Mouse (Mus musculus) embryonic facial prominence, embryonic 12.5 days (tissue): Measurements from ENCODE around the gene Msi2. TPM values are rescaled to one million over a fixed set of nuclear protein-coding genes. Genes with fewer than 3 reads are reported as not detected.

Source experiments
- ATAC-seq: fragments of 200-750 bp; cut with Nextera tagmentation; 2 replicates; pipeline ENCODE4 v1.8.0; 2017; ENCODE audit not compliant: insufficient number of reproducible peaks, insufficient read depth, low FRiP score, low TSS enrichment
- H3K27ac ChIP-seq: fragments of 300-500 bp; sonication (generic); 2 replicates; pipeline ENCODE4 v1.5.1; 2016; ENCODE audit warnings: mild to moderate bottlenecking
- H3K27me3 ChIP-seq: fragments of 300-500 bp; sonication (generic); 2 replicates; pipeline ENCODE4 v1.6.1; 2016; ENCODE audit warnings: mild to moderate bottlenecking, moderate library complexity
- H3K36me3 ChIP-seq: fragments of 300-500 bp; sonication (generic); 2 replicates; pipeline ENCODE4 v1.6.1; 2016; ENCODE audit warnings: mild to moderate bottlenecking
- H3K4me1 ChIP-seq: fragments of 300-500 bp; sonication (generic); 2 replicates; pipeline ENCODE4 v1.6.1; 2016
- H3K4me2 ChIP-seq: fragments of 300-500 bp; sonication (generic); replicated peaks from 2 replicates; pipeline ENCODE4 v1.6.1; 2016; ENCODE audit warnings: mild to moderate bottlenecking, moderate library complexity
- H3K4me3 ChIP-seq: fragments of 300-500 bp; sonication (generic); 2 replicates; pipeline ENCODE4 v1.5.1; 2016; ENCODE audit warnings: mild to moderate bottlenecking
- H3K9ac ChIP-seq: fragments of 300-500 bp; sonication (generic); 2 replicates; pipeline ENCODE4 v1.6.1; 2016; ENCODE audit warnings: mild to moderate bottlenecking, moderate library complexity
- H3K9me3 ChIP-seq: fragments of 300-500 bp; sonication (generic); 2 replicates; pipeline ENCODE4 v1.6.1; 2016; ENCODE audit warnings: mild to moderate bottlenecking, moderate library complexity
- WGBS: fragments of 180-500 bp; shearing (Covaris S2); methylation state at CpG from one replicate; pipeline ENCODE4 v1.1.7; 2016; 5-methylcytosine and 5-hydroxymethylcytosine counted together
- polyA plus RNA-seq: library from polyadenylated mRNA; unstranded; fragments of >200 nt; fragmentation: Nextera tagmentation; extraction: Ambion mirVana; gene quantifications from 2 replicates; pipeline ENCODE4 v1.2.1, GENCODE M21; 2016

The Msi2 gene
- polyA plus RNA-seq, 1 experiment from 2014 or later: 22.0 TPM

DNA sequence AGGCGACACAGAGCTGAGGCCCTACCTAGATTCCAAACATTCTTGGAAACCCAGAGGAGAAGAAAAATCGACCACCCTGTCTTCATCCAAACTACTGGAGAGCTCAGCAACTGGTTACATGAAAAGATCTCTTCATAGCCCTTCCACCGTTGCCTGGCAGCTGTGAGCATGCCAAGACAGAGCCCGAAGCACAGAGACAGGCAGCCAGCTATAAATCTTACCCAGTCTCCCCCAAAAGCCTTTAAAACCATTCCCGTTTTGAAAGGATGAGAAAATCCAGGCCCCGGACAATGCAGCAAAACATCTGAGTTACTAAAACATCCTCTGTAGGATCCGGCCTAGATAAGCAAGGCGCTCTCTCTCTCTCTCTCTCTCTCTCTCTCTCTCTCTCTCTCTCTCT lies 124.3 kb downstream of the Msi2 start:
- H3K36me3 ChIP-seq: peaks cover 11% of the 10 kb centered on the region
- no peaks in the 10 kb centered on the region for H3K9me3 ChIP-seq
- H3K27me3 ChIP-seq: no peaks in the 10 kb centered on the region
- peak overlapping the region; percentile 20; the same call in 1 of the 2 replicates for H3K27ac ChIP-seq
- ATAC-seq: no peak
- 22% methylated on average over 8 of the region's 8 CpGs for WGBS
- no peak overlapping the region for H3K4me3 ChIP-seq
- peaks cover 39% of the 10 kb centered on the region for H3K4me1 ChIP-seq
- H3K4me2 ChIP-seq: no peak overlapping the region
- no peak overlapping the region for H3K9ac ChIP-seq

DNA sequence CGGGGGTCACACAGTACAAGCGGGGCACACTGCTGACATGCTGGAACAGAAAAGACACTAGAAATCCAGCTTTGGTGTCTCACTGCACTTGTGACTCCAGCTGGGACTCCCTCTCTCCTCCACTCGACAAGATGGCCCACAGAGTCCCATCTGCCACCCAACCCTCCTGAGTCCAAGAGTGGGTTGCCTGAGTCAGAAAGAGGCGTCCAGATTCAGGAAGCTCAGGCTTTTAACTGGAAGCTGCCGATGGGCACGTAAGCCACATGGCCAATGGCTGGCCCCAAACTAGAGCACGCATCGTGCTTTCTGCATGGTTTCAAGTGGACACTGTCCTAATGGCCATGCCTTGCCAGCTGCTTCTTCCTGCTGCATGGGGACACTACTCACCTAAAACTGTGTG lies 126.2 kb downstream of the Msi2 start:
- H3K9me3 ChIP-seq: no peaks in the 10 kb centered on the region
- H3K27ac ChIP-seq: no peak overlapping the region
- H3K4me2 ChIP-seq: no peak overlapping the region
- H3K36me3 ChIP-seq: peaks cover 16% of the 10 kb centered on the region
- no peak overlapping the region for H3K9ac ChIP-seq
- ATAC-seq: no peak
- H3K27me3 ChIP-seq: no peaks in the 10 kb centered on the region
- 91% methylated on average over 8 of the region's 8 CpGs for whole genome bisulfite sequencing
- H3K4me3 ChIP-seq: no peak overlapping the region
- peaks cover 43% of the 10 kb centered on the region for H3K4me1 ChIP-seq

DNA sequence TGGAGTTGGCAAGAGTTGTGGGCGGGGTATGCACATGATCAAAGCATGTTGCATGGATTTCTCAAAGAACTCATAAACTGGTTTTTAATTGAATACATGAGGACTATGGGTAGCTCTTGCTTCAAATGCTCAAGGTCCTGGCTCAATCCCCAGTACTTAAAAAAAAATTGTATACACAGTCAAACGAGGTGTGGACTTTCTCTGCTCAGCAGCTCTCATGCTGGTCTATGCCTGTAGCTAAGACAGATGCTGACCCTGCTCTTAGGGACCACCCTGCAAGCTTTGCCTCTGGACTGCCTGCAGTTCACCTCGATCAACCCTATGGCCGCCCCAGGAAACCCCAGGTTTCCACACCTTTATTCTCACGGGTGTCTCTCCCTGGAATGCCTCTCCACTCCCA lies 127.7 kb downstream of the Msi2 start:
- 81% methylated on average over 5 of the region's 5 CpGs for WGBS
- Histone ChIP-seq H3K27ac (no peak overlapping the region), H3K9ac (no peak overlapping the region)

DNA sequence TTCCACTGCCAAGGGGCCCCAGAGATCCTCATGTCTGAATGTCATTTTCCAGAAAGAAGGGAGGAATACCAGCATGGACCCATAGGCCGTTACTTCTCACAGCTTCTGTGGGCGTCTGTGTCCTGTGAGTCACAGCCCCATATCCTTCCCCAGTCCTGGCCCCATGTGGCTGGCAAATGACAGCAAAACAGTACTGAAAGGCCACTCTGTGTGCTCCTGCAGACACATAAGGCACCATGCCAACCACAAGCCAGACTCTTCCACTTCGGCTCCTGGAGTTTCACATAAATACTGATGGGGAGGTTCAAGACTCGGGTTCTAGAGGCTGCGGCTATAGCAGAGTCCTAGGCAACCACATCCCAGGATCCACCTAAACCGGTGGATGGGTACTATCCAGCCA lies 128.7 kb downstream of the Msi2 start:
- no peak for ATAC-seq
- Histone ChIP-seq H3K36me3 (peaks cover 16% of the 10 kb centered on the region), H3K9me3 (no peaks in the 10 kb centered on the region), H3K4me3 (no peak overlapping the region), H3K4me1 (peaks cover 47% of the 10 kb centered on the region), H3K9ac (no peak overlapping the region), H3K4me2 (no peak overlapping the region), H3K27ac (no peak overlapping the region), H3K27me3 (no peaks in the 10 kb centered on the region)
- 90% methylated on average over 6 of the region's 6 CpGs for WGBS

More for the DNA sequence above, 127.7 kb downstream of the Msi2 start:
- H3K4me2 ChIP-seq: no peak overlapping the region
- ATAC-seq: no peak
- peaks cover 16% of the 10 kb centered on the region for H3K36me3 ChIP-seq
- peaks cover 47% of the 10 kb centered on the region for H3K4me1 ChIP-seq
- H3K4me3 ChIP-seq: no peak overlapping the region
- no peaks in the 10 kb centered on the region for H3K9me3 ChIP-seq
- H3K27me3 ChIP-seq: no peaks in the 10 kb centered on the region

DNA sequence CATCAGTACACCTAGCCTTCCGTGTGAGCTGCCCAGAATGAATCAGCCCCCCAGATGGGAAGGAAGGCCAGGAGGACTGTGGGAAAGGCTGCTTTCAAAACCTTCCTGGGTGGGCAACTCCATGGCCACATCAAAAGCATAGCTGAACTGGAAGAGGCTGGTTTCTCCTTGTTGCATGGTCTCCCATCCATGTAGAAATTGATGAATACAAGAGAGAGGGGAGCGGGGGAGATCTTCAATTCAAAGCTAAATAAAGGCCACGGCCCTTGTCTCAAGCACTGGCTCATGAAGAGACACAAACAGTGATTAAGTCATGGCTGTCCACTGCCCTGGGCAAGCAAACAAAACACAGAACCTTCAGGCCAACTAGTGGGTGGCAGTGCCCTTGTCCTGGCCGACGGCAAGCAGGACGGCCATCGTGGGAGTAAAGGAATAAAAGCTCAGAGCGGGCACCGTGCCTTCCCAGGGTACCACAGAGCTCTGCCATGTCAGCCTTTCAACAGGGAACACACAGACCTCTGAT lies 129.6 kb downstream of the Msi2 start:
- no peak overlapping the region for H3K4me2 ChIP-seq
- H3K27ac ChIP-seq: peak overlapping the region; percentile 56
- no peaks in the 10 kb centered on the region for H3K9me3 ChIP-seq
- 85% methylated on average over 9 of the region's 9 CpGs for WGBS
- H3K36me3 ChIP-seq: peaks cover 16% of the 10 kb centered on the region
- no peak overlapping the region for H3K4me3 ChIP-seq
- H3K9ac ChIP-seq: no peak overlapping the region
- ATAC-seq: no peak
- peaks cover 49% of the 10 kb centered on the region for H3K4me1 ChIP-seq
- no peaks in the 10 kb centered on the region for H3K27me3 ChIP-seq

DNA sequence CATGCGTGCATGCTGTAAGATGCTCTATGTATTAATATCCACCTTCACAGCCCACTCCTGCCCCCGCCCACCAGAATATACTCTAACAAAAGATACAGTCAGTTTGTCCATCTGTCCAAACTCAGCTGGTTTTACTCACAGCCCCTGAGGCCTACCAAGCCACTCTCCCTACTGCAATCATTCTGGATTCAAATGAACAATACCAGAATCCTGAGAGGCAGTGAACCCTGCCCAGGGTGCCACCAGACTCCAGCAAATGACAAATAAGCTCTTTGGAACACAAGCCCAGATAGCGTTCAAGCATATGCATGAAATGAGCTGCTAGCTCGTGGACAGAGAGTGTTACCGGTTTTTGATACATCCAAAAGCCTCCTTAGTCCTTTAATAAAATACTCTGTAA lies 130.6 kb downstream of the Msi2 start:
- Histone ChIP-seq H3K4me1 (peaks cover 58% of the 10 kb centered on the region), H3K27me3 (no peaks in the 10 kb centered on the region), H3K9ac (no peak overlapping the region), H3K4me3 (no peak overlapping the region), H3K27ac (peak overlapping the region; percentile 56), H3K9me3 (no peaks in the 10 kb centered on the region), H3K4me2 (no peak overlapping the region), H3K36me3 (peaks cover 16% of the 10 kb centered on the region)
- ATAC-seq: no peak
- WGBS: 82% methylated on average over 5 of the region's 5 CpGs

DNA sequence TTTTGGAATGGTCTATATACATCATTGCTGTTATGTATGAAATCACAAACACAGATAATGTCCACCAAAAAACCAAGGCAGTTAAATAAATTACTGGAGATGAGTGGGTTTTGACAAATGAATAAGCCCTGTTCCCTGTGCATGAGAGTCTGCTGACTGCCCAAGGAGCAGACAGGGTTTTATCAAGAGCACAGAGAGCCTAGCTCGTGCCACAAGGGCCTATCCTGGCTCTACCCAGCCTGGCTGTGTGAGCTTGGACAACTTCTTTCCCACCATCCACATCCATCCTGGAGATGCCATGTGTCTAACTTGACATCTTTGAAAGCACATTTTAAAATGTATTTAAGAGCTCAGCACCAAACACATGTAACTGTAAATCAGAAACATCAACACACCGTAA lies 132.4 kb downstream of the Msi2 start:
- no peak for ATAC-seq
- Histone ChIP-seq H3K4me1 (peaks cover 74% of the 10 kb centered on the region), H3K27ac (peak overlapping the region; percentile 86; the same call in 1 of the 2 replicates), H3K27me3 (no peaks in the 10 kb centered on the region), H3K9ac (no peak overlapping the region), H3K4me3 (no peak overlapping the region), H3K4me2 (no peak overlapping the region), H3K9me3 (no peaks in the 10 kb centered on the region), H3K36me3 (peaks cover 16% of the 10 kb centered on the region)
- 57% methylated on average over 2 of the region's 2 CpGs for WGBS

DNA sequence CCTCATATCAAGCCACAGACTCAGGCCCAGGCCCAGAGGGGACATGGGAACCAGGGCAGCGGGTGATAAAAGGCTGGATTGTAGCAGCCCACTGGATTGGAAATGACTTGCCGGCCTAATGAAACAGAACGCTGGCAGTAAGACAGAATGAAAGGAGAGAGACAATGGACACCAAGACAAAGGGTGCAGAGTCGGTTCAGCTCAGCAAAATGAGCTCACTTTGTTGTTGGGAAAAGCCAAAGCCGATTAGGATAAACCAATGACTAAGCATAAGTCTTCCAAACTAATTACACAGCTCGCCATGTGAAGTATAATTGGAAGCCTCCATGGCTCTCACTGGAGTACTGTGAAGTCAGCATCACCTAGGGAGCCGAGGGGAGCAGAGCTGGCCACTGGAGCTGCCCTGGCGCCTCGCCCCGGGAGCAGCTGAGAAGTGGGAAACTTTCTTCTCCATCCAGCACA lies 133.1 kb downstream of the Msi2 start:
- H3K9ac ChIP-seq: no peak overlapping the region
- no peak overlapping the region for H3K4me3 ChIP-seq
- peak; percentile 38; the same call in 1 of the 2 replicates for ATAC-seq
- H3K4me2 ChIP-seq: 0 out of 2 replicates have a peak overlapping the region, but pooled peaks have one; percentile 7
- peak overlapping the region; percentile 86 for H3K27ac ChIP-seq
- H3K4me1 ChIP-seq: peaks cover 74% of the 10 kb centered on the region
- H3K27me3 ChIP-seq: no peaks in the 10 kb centered on the region
- H3K9me3 ChIP-seq: no peaks in the 10 kb centered on the region
- H3K36me3 ChIP-seq: peaks cover 16% of the 10 kb centered on the region
- 11% methylated on average over 10 of the region's 10 CpGs for WGBS

DNA sequence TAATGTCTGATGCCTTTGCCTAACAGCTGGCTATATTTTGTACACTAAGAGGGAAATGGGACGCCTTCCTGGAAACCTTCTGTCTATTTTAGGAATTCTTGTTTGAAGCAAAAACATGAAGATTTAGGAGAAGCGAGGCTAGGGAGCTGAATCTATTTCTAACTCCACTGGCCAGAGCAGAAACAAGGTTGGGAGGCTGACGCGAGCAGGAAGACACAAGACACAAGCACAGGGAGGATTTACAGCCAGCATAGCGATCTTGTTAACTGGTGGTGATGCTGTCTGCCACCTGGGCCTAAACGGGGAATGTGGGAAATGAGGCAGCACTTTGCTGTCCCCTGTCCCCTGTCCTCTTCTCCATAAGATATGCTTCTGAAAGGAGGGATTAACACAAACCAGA lies 134.4 kb downstream of the Msi2 start:
- 10% methylated on average over 6 of the region's 6 CpGs for WGBS
- Histone ChIP-seq H3K27ac (peak overlapping the region; percentile 86), H3K27me3 (no peaks in the 10 kb centered on the region), H3K4me3 (no peak overlapping the region), H3K4me2 (no peak overlapping the region), H3K9ac (no peak overlapping the region; the same call in 1 of the 2 replicates), H3K36me3 (peaks cover 6% of the 10 kb centered on the region; the same call in 1 of the 2 replicates), H3K4me1 (peaks cover 77% of the 10 kb centered on the region), H3K9me3 (no peaks in the 10 kb centered on the region)
- no peak for ATAC-seq

DNA sequence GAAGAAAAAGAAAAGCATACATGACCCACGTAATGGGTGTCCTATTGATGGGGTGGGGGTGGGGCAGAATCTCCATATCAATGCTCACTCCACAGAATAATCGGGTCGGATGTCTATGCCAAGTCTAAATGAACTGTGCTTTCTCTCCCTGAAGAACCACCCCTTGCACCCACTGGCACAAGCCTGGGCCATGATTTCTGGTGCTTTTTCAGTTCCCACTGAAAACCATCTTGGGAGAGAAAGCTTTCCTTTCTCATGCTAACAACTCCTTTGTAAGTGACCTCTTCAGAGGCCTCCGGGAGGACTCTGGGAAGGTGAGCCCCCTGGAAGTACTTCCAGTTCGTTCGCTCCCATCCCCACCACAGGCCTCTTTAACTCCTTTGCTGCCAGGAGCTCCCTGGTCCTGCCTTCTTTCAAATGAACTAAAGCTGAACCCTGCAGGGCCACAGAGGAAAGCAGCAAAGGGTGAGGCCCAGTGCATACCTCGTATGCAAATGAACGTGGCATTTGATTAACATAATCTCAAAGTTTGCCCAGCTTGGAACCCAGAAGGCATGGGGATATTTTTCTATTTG lies 135.0 kb downstream of the Msi2 start:
- Histone ChIP-seq H3K9ac (no peak overlapping the region), H3K4me2 (peak overlapping the region; percentile 33), H3K4me3 (no peak overlapping the region), H3K36me3 (0 out of 2 replicates have a peak, but pooled peaks cover 4% of the 10 kb centered on the region), H3K27me3 (no peaks in the 10 kb centered on the region), H3K9me3 (no peaks in the 10 kb centered on the region), H3K4me1 (peaks cover 75% of the 10 kb centered on the region), H3K27ac (peak overlapping the region; percentile 86)
- no peak for ATAC-seq
- WGBS: 4% methylated on average over 8 of the region's 8 CpGs

DNA sequence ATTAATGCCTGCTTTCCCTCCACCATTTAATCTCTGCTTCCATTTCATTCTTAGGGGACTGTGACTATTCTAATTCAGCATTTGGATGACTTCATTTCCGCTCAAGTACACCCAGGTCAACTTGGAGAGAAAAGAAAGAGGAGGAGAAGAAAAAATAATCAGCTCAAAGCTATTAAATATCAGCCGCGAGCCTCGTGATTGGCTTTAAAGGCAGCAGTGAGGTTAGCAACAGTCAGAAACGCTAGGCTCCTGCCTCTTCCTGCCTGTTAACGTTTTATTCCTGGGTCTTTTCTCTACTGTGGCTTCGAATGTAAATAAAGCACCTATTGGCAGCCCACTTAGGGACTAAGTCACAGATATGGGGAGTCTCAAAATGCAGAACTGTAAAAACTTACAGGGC lies 135.5 kb downstream of the Msi2 start:
- peaks cover 70% of the 10 kb centered on the region for H3K4me1 ChIP-seq
- H3K9me3 ChIP-seq: no peaks in the 10 kb centered on the region
- WGBS: 2% methylated on average over 7 of the region's 7 CpGs
- H3K27me3 ChIP-seq: no peaks in the 10 kb centered on the region
- no peak for ATAC-seq
- H3K36me3 ChIP-seq: 0 out of 2 replicates have a peak, but pooled peaks cover 4% of the 10 kb centered on the region
- H3K27ac ChIP-seq: peak overlapping the region; percentile 86
- H3K4me3 ChIP-seq: no peak overlapping the region
- H3K9ac ChIP-seq: no peak overlapping the region
- peak overlapping the region; percentile 33 for H3K4me2 ChIP-seq

DNA sequence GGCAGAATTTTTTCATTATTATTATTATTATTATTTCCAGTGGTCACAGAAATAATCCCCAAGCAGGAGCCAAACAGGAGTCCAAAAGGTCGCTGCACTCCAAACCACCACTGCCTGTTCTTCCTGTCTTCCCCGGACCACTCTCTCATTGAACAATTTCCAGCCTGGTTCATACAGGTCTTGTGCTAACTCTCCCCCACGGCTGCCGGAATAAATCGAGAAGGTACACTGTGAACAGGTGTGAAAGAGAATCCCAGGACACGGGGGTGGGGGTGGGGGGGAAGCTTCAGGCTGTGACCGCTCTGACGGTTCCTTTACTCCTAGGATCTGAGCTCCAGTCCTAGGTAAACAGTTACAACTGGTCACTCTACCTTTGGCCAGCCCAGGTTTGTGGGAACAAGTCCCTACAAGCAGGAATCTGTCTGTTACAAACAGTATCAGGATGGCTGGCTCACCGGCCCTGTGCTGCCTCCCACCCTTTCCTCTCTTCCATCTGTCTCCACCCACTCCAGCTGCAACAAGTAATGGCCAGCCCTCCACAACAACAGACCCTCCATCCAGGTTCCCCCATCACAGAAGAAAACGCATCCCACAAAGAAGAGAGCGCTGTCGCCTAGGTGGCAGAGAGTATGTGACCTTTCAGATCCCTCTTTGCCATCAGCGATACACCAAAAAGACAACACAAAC lies 136.1 kb downstream of the Msi2 start:
- H3K27ac ChIP-seq: peak overlapping the region; percentile 86
- peak overlapping the region; percentile 31; the same call in 1 of the 2 replicates for H3K9ac ChIP-seq
- H3K36me3 ChIP-seq: 0 out of 2 replicates have a peak, but pooled peaks cover 4% of the 10 kb centered on the region
- H3K4me1 ChIP-seq: peaks cover 74% of the 10 kb centered on the region
- no peaks in the 10 kb centered on the region for H3K27me3 ChIP-seq
- 15% methylated on average over 13 of the region's 13 CpGs for WGBS
- no peaks in the 10 kb centered on the region for H3K9me3 ChIP-seq
- H3K4me3 ChIP-seq: no peak overlapping the region
- peak overlapping the region; percentile 33 for H3K4me2 ChIP-seq
- ATAC-seq: no peak
